Mouse (Mus musculus): ENCODE measurements at regions not wholly inside any gene's neighbourhood (a gene's known extent, or its start where the extent isn't known, plus 50 kb on each side); places are given as distances from the start of the nearest gene placed in this dataset.
A peak's percentile ranks its signal among the peaks of the same experiment; 100 is the strongest.

- intact Hi-C loops (cut with DNase I) = no loop called here
These were observed 262.1 kb upstream of the 4931429L15Rik start for GRCm38 (mm10) chr9:46581844-46582243.

GRCm38 (mm10) chr9:46562301-46562700 is 242.5 kb upstream of the 4931429L15Rik start:
- DNase-seq (ENCODE audit: low spot score in 2 of 2) = no peak
- intact Hi-C loops (cut with DNase I) = no loop called here

More at GRCm38 (mm10) chr9:46581844-46582243, 262.1 kb upstream of the 4931429L15Rik start:
- DNase-seq (ENCODE audit: low spot score in 2 of 2) = no peak

- intact Hi-C loops (cut with DNase I) = no loop called here
- DNase-seq (ENCODE audit: low spot score in 2 of 2) = no peak
These were observed 238.7 kb upstream of the 4931429L15Rik start for GRCm38 (mm10) chr9:46558481-46558880.

GRCm38 (mm10) chr9:46557781-46558180 is 238.0 kb upstream of the 4931429L15Rik start:
- DNase-seq (ENCODE audit: low spot score in 2 of 2) = no peak
- intact Hi-C loops (cut with DNase I) = no loop called here

- DNase-seq (ENCODE audit: low spot score in 2 of 2) = no peak
- intact Hi-C loops (cut with DNase I) = no loop called here
These were observed 235.4 kb upstream of the 4931429L15Rik start for GRCm38 (mm10) chr9:46555156-46555555.

- intact Hi-C loops (cut with DNase I) = no loop called here
- DNase-seq (ENCODE audit: low spot score in 2 of 2) = no peak
These were observed 234.9 kb upstream of the 4931429L15Rik start for GRCm38 (mm10) chr9:46554586-46555152.

- intact Hi-C loops (cut with DNase I) = no loop called here
- DNase-seq (ENCODE audit: low spot score in 2 of 2) = no peak
These were observed 229.6 kb upstream of the 4931429L15Rik start for GRCm38 (mm10) chr9:46549416-46549815.

GRCm38 (mm10) chr9:46544326-46544725 is 224.5 kb upstream of the 4931429L15Rik start:
- intact Hi-C loops (cut with DNase I) = no loop called here
- DNase-seq (ENCODE audit: low spot score in 2 of 2) = no peak

- intact Hi-C loops (cut with DNase I) = no loop called here
- no peak for DNase-seq (ENCODE audit: low spot score in 2 of 2)
These were observed 221.2 kb upstream of the 4931429L15Rik start for GRCm38 (mm10) chr9:46541001-46541400.

- intact Hi-C loops (cut with DNase I) = no loop called here
- DNase-seq (ENCODE audit: low spot score in 2 of 2) = no peak
These were observed 218.8 kb upstream of the 4931429L15Rik start for GRCm38 (mm10) chr9:46538616-46539015.

- intact Hi-C loops (cut with DNase I) = no loop called here
- no peak for DNase-seq (ENCODE audit: low spot score in 2 of 2)
These were observed 196.8 kb upstream of the 4931429L15Rik start for GRCm38 (mm10) chr9:46516401-46517130.

GRCm38 (mm10) chr9:46512276-46513051 is 192.7 kb upstream of the 4931429L15Rik start:
- intact Hi-C loops (cut with DNase I) = no loop called here
- DNase-seq (ENCODE audit: low spot score in 2 of 2) = peak in 1 of 2 experiments; percentile 21

GRCm38 (mm10) chr9:46511307-46511706 is 191.5 kb upstream of the 4931429L15Rik start:
- peak in 1 of 2 experiments; percentile 18 for DNase-seq (ENCODE audit: low spot score in 2 of 2)
- intact Hi-C loops (cut with DNase I) = no loop called here

- DNase-seq (ENCODE audit: low spot score in 2 of 2) = no peak
- intact Hi-C loops (cut with DNase I) = loop anchor here (5.0 kb wide), 1 partner anchor 118 kb away; no protein-coding TSS in a partner anchor
These were observed 190.1 kb upstream of the 4931429L15Rik start for GRCm38 (mm10) chr9:46509896-46510295.

GRCm38 (mm10) chr9:46509458-46509857 is 189.7 kb upstream of the 4931429L15Rik start:
- DNase-seq (ENCODE audit: low spot score in 2 of 2) = no peak
- intact Hi-C loops (cut with DNase I) = loop anchor here (5.0 kb wide), 1 partner anchor 117 kb away; no protein-coding TSS in a partner anchor

GRCm38 (mm10) chr9:46507036-46507435 is 187.2 kb upstream of the 4931429L15Rik start:
- no peak for DNase-seq (ENCODE audit: low spot score in 2 of 2)
- intact Hi-C loops (cut with DNase I) = loop anchor here (5.0 kb wide), 1 partner anchor 115 kb away; no protein-coding TSS in a partner anchor

GRCm38 (mm10) chr9:46504536-46504935 is 184.8 kb upstream of the 4931429L15Rik start:
- intact Hi-C loops (cut with DNase I) = no loop called here
- DNase-seq (ENCODE audit: low spot score in 2 of 2) = no peak

- intact Hi-C loops (cut with DNase I) = no loop called here
- no peak for DNase-seq (ENCODE audit: low spot score in 2 of 2)
These were observed 184.3 kb upstream of the 4931429L15Rik start for GRCm38 (mm10) chr9:46504133-46504416.

- intact Hi-C loops (cut with DNase I) = no loop called here
These were observed 183.7 kb upstream of the 4931429L15Rik start for GRCm38 (mm10) chr9:46503321-46504132.

GRCm38 (mm10) chr9:46499426-46499825 is 179.6 kb upstream of the 4931429L15Rik start:
- no peak for DNase-seq (ENCODE audit: low spot score in 2 of 2)
- intact Hi-C loops (cut with DNase I) = no loop called here

More at GRCm38 (mm10) chr9:46503321-46504132, 183.7 kb upstream of the 4931429L15Rik start:
- DNase-seq (ENCODE audit: low spot score in 2 of 2) = no peak
